Comparison of ENCODE assay signal across 8 mouse cellular contexts in genomic region chr2:170147661-170148153, GRCm38 (mm10). TPM values are rescaled to one million over a fixed set of nuclear protein-coding genes. Genes with fewer than 3 reads are reported as not detected.
DNase-seq lines count a peak whose midpoint lies in the region; ATAC-seq and TF ChIP-seq lines count a peak whose summit lies in the region.

Gene Zfp217 (minus strand): TSS chr2:170148103.

- H3K27ac ChIP-seq in intestine, postnatal 0 days (ENCODE audit: low read depth, low read length), result peak within 1 kb of the TSS; percentile 24; the same call in 1 of the 2 replicates
- H3K27ac ChIP-seq in hindbrain, embryonic 13.5 days, result no peak within 1 kb of the TSS

- H3K4me3 ChIP-seq in erythroblast, embryonic 14.5 days (replicated peaks), result peak within 1 kb of the TSS; percentile 76
- H3K4me3 ChIP-seq in intestine, postnatal 0 days (ENCODE audit: low read depth, low read length), result no peak within 1 kb of the TSS
- H3K4me3 ChIP-seq in hindbrain, embryonic 13.5 days, result no peak within 1 kb of the TSS

- H3K9me3 ChIP-seq in erythroblast, embryonic 14.5 days (ENCODE audit: control insufficient read depth, low read length), result no peaks in the 10 kb centered on the region
- no peaks in the 10 kb centered on the region for H3K9me3 ChIP-seq in intestine, postnatal 0 days (ENCODE audit: control insufficient read depth)
- H3K9me3 ChIP-seq in hindbrain, embryonic 13.5 days, result no peaks in the 10 kb centered on the region

- no peak within 1 kb of the TSS for H3K9ac ChIP-seq in intestine, postnatal 0 days (ENCODE audit: low read depth, low read length)
- H3K9ac ChIP-seq in hindbrain, embryonic 13.5 days, result no peak within 1 kb of the TSS

- peaks cover 71% of the 10 kb centered on the region for H3K36me3 ChIP-seq in erythroblast, embryonic 14.5 days (ENCODE audit: control insufficient read depth)
- no peaks in the 10 kb centered on the region for H3K36me3 ChIP-seq in intestine, postnatal 0 days (ENCODE audit: control insufficient read depth, insufficient read depth)
- no peaks in the 10 kb centered on the region for H3K36me3 ChIP-seq in hindbrain, embryonic 13.5 days

- ATAC-seq in intestine, postnatal 0 days, result peak; percentile 64
- no peak for ATAC-seq in hindbrain, embryonic 13.5 days (ENCODE audit: low FRiP score)

- WGBS in intestine, postnatal 0 days, result 27% methylated on average over 14 of the region's 14 CpGs
- WGBS in hindbrain, embryonic 13.5 days, result 74% methylated on average over 14 of the region's 14 CpGs

- TF ChIP-seq CTCF in intestine, postnatal 0 days (IDR thresholded peaks at IDR 0.05; ENCODE audit: low read depth), result peak; percentile 55

- no peaks in the 10 kb centered on the region for H3K27me3 ChIP-seq in erythroblast, embryonic 14.5 days (ENCODE audit: control insufficient read depth)
- H3K27me3 ChIP-seq in intestine, postnatal 0 days (replicated peaks; ENCODE audit: control insufficient read depth, insufficient read depth, low read length), result no peaks in the 10 kb centered on the region
- 0 out of 2 replicates have a peak, but pooled peaks cover under 1% of the 10 kb centered on the region for H3K27me3 ChIP-seq in hindbrain, embryonic 13.5 days

- peak; percentile 78 for DNase-seq in 3134 (ENCODE audit: extremely low read depth, insufficient read length, low spot score)
- peak; percentile 72 for DNase-seq in MN1 (ENCODE audit: low spot score)
- DNase-seq in lung, postnatal 25 days (ENCODE audit: low spot score), result peak; percentile 72
- no peak for DNase-seq in cerebellum, adult 9-10 months
- DNase-seq in cerebellum, adult 8-10 months, result no peak

- peak within 1 kb of the TSS; percentile 39 for H3K4me2 ChIP-seq in intestine, postnatal 0 days (replicated peaks; ENCODE audit: low read depth)
- no peak within 1 kb of the TSS for H3K4me2 ChIP-seq in hindbrain, embryonic 13.5 days

- H3K4me1 ChIP-seq in erythroblast, embryonic 14.5 days (ENCODE audit: control insufficient read depth), result peaks cover 82% of the 10 kb centered on the region
- no peaks in the 10 kb centered on the region for H3K4me1 ChIP-seq in intestine, postnatal 0 days (replicated peaks; ENCODE audit: control insufficient read depth, insufficient read depth, low read length)
- H3K4me1 ChIP-seq in hindbrain, embryonic 13.5 days (replicated peaks), result no peaks in the 10 kb centered on the region

RNA-seq across cellular contexts. Expression of gene Zfp217, which starts in this region (rescaled TPM):
- polyA plus RNA-seq in erythroblast, embryonic 14.5 days (2012), result 1.2 and 1.5 TPM in 2 replicates
- polyA plus RNA-seq in intestine, postnatal 0 days (2015; fragmentation: Nextera tagmentation; extraction: Ambion mirVana), result 2.2 TPM in 2 replicates
- 1.9 and 2.3 TPM in 2 replicates for polyA plus RNA-seq in hindbrain, embryonic 13.5 days (2015; fragmentation: Nextera tagmentation; extraction: Ambion mirVana)

Comparison
In these comparisons a context has a peak if more than half of its experiments do, and no peak if none do; other contexts are left out.
1. DNase-seq: peak in 3134 (single experiment), MN1 (single experiment) and lung, postnatal 25 days (single experiment); none in cerebellum, adult 9-10 months (single experiment) and cerebellum, adult 8-10 months (single experiment).